Mouse (Mus musculus) midbrain, embryonic 11.5 days (tissue): ENCODE results near the gene Cdc7. TPM values are rescaled to one million over a fixed set of nuclear protein-coding genes. Genes with fewer than 3 reads are reported as not detected.
A peak's percentile ranks its signal among the peaks of the same experiment; 100 is the strongest.
"Not testable (repeated sequence)": the region's sequence is repeated elsewhere in the genome, so short reads cannot be mapped to it uniquely, and the experiment has no call there.

Source experiments
- ATAC-seq: fragments of 200-750 bp; cut with Nextera tagmentation; 2 replicates; pipeline ENCODE4 v1.8.0; 2017; ENCODE audit warnings: moderate TSS enrichment, moderate library complexity; ENCODE audit not compliant: low FRiP score
- DNase-seq: peaks from one replicate; pipeline ENCODE4 v3.0.0; 2015; ENCODE audit warnings: low spot score; ENCODE audit errors: missing footprints
- H3K27ac ChIP-seq: fragments of 300-500 bp; sonication (generic); 2 replicates; pipeline ENCODE4 v1.5.1; 2014; ENCODE audit warnings: low read depth, low read length
- H3K27me3 ChIP-seq: fragments of 300-500 bp; sonication (generic); 2 replicates; pipeline ENCODE4 v1.6.1; 2014; ENCODE audit warnings: mild to moderate bottlenecking, low read length, moderate library complexity, mixed read lengths; ENCODE audit not compliant: control insufficient read depth, insufficient read depth
- H3K36me3 ChIP-seq: fragments of 300-500 bp; sonication (generic); 2 replicates; pipeline ENCODE4 v1.6.1; 2014; ENCODE audit warnings: mild to moderate bottlenecking, low read length, moderate library complexity, mixed read lengths; ENCODE audit not compliant: control insufficient read depth, insufficient read depth
- H3K4me1 ChIP-seq: fragments of 300-500 bp; sonication (generic); 2 replicates; pipeline ENCODE4 v1.6.1; 2014; ENCODE audit warnings: low read length; ENCODE audit not compliant: control insufficient read depth, insufficient read depth
- H3K4me2 ChIP-seq: fragments of 300-500 bp; sonication (generic); 2 replicates; pipeline ENCODE4 v1.6.1; 2014; ENCODE audit warnings: mild to moderate bottlenecking, moderate library complexity
- H3K4me3 ChIP-seq: fragments of 300-500 bp; sonication (generic); 2 replicates; pipeline ENCODE4 v1.5.1; 2014; ENCODE audit warnings: low read depth, low read length
- H3K9ac ChIP-seq: fragments of 300-500 bp; sonication (generic); 2 replicates; pipeline ENCODE4 v1.6.1; 2014; ENCODE audit warnings: low read length
- H3K9me3 ChIP-seq: fragments of 300-500 bp; sonication (generic); 2 replicates; pipeline ENCODE4 v1.6.1; 2016; ENCODE audit warnings: low read length; ENCODE audit not compliant: control insufficient read depth
- WGBS: fragments of 180-500 bp; shearing (Covaris S2); extraction: QIAGEN DNeasy Blood & Tissue Kit; methylation state at CpG from one replicate; pipeline ENCODE4 v1.1.7; 2014; 5-methylcytosine and 5-hydroxymethylcytosine counted together
- polyA plus RNA-seq: library from polyadenylated mRNA; unstranded; fragments of >200 nt; fragmentation: Nextera tagmentation; extraction: Ambion mirVana; gene quantifications from 2 replicates; pipeline ENCODE4 v1.2.1, GENCODE M21; 2014

The Cdc7 gene
- polyA plus RNA-seq, 1 experiment from 2014 or later = 61.6 TPM

DNA sequence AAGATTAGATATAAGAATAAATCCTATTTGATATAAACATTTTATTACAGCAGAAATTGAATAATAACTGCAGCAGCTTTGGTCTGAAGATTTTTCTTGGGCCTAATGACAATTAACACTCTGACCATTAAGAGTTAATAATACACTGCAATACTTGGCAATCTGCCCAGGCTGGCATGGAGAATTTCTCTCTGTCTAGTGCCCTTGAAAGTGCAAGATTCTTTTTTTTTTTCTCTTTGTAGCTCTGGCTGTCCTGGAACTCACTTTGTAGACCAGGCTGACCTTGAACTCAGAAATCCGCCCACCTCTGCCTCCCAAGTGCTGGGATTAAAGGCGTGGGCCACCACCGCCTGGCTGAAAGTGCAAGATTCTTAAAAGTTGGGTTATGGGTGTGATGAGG, 5.1 kb upstream of the Cdc7 start:
- Histone ChIP-seq H3K9me3 (peaks cover under 1% of the 10 kb centered on the region; the same call in 1 of the 2 replicates), H3K4me3 (no peak overlapping the region), H3K4me2 (no peak overlapping the region), H3K4me1 (peaks cover 2% of the 10 kb centered on the region; the same call in 1 of the 2 replicates), H3K9ac (no peak overlapping the region), H3K27me3 (no peaks in the 10 kb centered on the region), H3K27ac (no peak overlapping the region), H3K36me3 (no peaks in the 10 kb centered on the region)
- WGBS = 82% methylated on average over 3 of the region's 3 CpGs
- ATAC-seq (no peak), DNase-seq (no peak)

DNA sequence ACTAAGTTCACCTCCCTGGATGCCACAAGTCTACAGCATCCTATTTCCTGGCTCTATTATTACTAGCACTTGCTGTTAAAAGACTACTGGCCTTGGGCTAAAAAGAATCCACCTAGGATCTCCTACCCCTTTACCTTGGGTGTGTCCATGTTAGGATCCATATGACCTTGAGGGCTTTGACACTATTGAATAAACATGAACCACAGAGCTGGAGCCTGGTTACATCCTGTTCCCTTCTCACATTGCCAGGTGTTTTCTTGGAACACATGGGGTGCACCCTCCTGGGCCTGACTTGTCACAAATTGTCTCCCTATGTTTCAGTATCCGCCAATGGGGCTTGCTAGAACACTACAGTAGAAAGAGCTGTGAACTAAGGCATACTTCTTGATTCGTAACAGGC, 3.7 kb upstream of the Cdc7 start:
- no peak overlapping the region for H3K27ac ChIP-seq
- H3K4me1 ChIP-seq = peaks cover 2% of the 10 kb centered on the region; the same call in 1 of the 2 replicates
- H3K4me2 ChIP-seq = no peak overlapping the region
- no peaks in the 10 kb centered on the region for H3K9me3 ChIP-seq
- no peak for ATAC-seq
- DNase-seq = no peak
- WGBS = 78% methylated on average over 2 of the region's 2 CpGs
- no peak overlapping the region for H3K9ac ChIP-seq
- H3K36me3 ChIP-seq = no peaks in the 10 kb centered on the region
- H3K4me3 ChIP-seq = no peak overlapping the region
- H3K27me3 ChIP-seq = no peaks in the 10 kb centered on the region

DNA sequence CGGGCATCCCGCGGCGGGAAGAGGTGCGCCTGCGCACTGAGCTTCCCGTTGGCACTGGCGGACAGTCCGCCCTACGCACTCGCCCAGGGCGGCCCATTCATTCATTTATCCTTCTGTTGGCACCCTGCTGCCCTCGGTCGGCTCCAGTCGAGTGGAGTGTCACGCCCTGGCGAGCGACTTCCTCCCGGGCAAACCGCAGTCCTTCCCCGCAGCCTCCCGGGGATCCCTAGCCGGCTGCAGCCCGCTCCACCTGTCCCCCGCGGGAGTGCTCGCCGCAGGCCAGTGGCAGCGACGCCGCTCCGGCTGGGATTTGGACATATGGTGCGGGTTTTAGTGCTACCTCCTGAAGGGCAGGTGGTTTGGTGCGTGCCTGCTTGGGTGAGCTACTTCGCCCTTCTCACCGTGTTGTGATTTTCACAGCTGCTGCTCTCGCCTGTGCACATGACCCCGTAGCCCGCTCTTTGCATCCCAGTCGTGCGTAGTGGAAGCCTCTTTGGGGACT, 442 bp downstream of the Cdc7 start:
- no peak for DNase-seq
- H3K4me1 ChIP-seq = peaks cover 2% of the 10 kb centered on the region; the same call in 1 of the 2 replicates
- WGBS = under 1% methylated on average over 41 of the region's 41 CpGs
- ATAC-seq = peak; percentile 92
- peak overlapping the region; percentile 89 for H3K4me3 ChIP-seq
- peak overlapping the region; percentile 67 for H3K4me2 ChIP-seq
- H3K9me3 ChIP-seq = no peaks in the 10 kb centered on the region
- H3K36me3 ChIP-seq = peaks cover 2% of the 10 kb centered on the region; the same call in 1 of the 2 replicates
- H3K27ac ChIP-seq = peak overlapping the region; percentile 78
- peak overlapping the region; percentile 93 for H3K9ac ChIP-seq
- H3K27me3 ChIP-seq = no peaks in the 10 kb centered on the region

DNA sequence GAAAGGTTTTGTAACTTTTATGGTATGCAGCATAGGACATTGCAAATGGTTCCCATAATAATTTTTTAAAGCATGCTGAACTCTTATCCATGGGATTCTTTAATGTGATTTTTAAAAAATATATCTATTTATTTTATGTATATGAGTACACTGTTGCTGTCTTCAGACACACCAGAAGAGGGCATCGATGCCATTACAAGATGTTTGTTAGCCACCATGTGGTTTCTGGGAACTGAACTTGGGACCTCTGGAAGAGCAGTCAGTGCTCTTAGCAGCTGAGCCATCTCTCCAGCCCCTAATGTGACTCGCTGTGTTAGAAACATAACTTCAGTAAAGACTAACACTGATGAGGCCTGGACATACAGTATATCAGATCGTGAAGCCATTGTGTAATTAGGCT, 2.3 kb downstream of the Cdc7 start:
- no peak overlapping the region for H3K4me3 ChIP-seq
- no peak for DNase-seq
- no peaks in the 10 kb centered on the region for H3K9me3 ChIP-seq
- peaks cover 2% of the 10 kb centered on the region; the same call in 1 of the 2 replicates for H3K4me1 ChIP-seq
- H3K27ac ChIP-seq = no peak overlapping the region
- H3K27me3 ChIP-seq = no peaks in the 10 kb centered on the region
- peaks cover 2% of the 10 kb centered on the region for H3K36me3 ChIP-seq
- no peak for ATAC-seq
- 93% methylated on average over 3 of the region's 3 CpGs for WGBS
- no peak overlapping the region for H3K4me2 ChIP-seq
- no peak overlapping the region for H3K9ac ChIP-seq

DNA sequence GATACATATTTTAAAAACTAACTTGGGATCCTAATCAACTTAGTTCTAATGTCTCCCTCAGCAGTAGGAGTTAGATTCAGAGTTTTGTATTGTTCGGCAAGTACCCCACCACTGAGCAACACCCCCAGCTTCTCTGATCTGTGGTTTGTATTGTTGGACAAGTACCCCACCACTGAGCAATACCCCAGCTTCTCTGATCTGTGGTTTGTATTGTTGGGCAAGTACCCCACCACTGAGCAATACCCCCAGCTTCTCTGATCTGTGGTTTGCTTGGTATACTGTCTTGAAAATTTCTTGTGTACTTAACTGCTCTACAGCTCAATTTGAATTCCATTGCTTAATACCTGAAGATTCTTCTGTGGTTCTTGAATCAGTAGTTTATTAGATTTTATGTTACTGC, 3.5 kb downstream of the Cdc7 start:
- DNase-seq (no peak), ATAC-seq (no peak)
- Histone ChIP-seq H3K27ac (no peak overlapping the region), H3K27me3 (no peaks in the 10 kb centered on the region), H3K4me3 (no peak overlapping the region), H3K4me1 (peaks cover 2% of the 10 kb centered on the region; the same call in 1 of the 2 replicates), H3K4me2 (no peak overlapping the region), H3K9ac (no peak overlapping the region), H3K9me3 (no peaks in the 10 kb centered on the region), H3K36me3 (peaks cover 2% of the 10 kb centered on the region)
- 97% methylated on average over 1 of the region's 1 CpGs for WGBS

DNA sequence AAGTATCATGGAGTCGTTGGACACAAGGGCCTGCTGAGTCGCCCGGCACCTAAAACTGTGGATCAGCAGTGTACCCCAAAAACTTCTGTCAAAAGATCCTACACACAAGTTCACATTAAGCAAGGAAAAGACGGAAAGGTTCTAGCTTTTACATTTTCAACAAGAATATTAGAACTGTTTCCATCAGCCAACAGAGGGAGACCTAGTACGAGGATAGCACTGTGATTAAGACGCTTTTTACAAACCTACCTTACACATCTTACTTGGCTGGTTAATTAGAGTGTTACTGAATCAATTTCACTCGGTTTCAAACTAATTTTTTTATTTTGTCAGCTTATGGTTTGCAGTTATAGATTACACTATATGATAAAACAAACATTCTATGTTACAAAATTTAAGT, 9.8 kb downstream of the Cdc7 start:
- Histone ChIP-seq H3K4me2 (no peak overlapping the region), H3K9me3 (no peaks in the 10 kb centered on the region), H3K27me3 (no peaks in the 10 kb centered on the region), H3K4me3 (no peak overlapping the region), H3K36me3 (peaks cover 24% of the 10 kb centered on the region), H3K4me1 (no peaks in the 10 kb centered on the region), H3K27ac (no peak overlapping the region), H3K9ac (no peak overlapping the region)
- DNase-seq (no peak), ATAC-seq (no peak)
- 90% methylated on average over 7 of the region's 7 CpGs for WGBS

DNA sequence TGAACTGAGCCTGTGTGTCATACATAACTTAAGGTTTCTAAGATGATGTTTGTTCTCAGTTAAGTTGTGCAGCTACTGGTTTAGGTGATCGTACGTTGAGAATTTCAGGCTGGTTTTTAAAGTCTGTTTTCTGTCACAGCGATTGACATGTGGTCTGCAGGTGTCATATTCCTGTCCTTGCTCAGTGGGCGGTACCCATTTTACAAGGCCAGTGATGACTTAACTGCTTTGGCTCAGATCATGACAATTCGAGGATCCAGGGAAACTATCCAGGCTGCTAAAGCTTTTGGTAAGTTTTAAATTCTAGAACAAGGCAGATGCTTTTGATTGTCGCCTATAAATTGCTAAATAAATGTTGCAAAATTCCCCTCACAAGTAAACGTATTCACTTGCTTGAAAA, 15.0 kb downstream of the Cdc7 start:
- Histone ChIP-seq H3K9me3 (no peaks in the 10 kb centered on the region), H3K4me3 (no peak overlapping the region), H3K36me3 (peaks cover 18% of the 10 kb centered on the region), H3K4me1 (no peaks in the 10 kb centered on the region), H3K27me3 (no peaks in the 10 kb centered on the region), H3K9ac (no peak overlapping the region), H3K27ac (no peak overlapping the region), H3K4me2 (no peak overlapping the region)
- 93% methylated on average over 7 of the region's 7 CpGs for WGBS
- DNase-seq (no peak), ATAC-seq (no peak)

DNA sequence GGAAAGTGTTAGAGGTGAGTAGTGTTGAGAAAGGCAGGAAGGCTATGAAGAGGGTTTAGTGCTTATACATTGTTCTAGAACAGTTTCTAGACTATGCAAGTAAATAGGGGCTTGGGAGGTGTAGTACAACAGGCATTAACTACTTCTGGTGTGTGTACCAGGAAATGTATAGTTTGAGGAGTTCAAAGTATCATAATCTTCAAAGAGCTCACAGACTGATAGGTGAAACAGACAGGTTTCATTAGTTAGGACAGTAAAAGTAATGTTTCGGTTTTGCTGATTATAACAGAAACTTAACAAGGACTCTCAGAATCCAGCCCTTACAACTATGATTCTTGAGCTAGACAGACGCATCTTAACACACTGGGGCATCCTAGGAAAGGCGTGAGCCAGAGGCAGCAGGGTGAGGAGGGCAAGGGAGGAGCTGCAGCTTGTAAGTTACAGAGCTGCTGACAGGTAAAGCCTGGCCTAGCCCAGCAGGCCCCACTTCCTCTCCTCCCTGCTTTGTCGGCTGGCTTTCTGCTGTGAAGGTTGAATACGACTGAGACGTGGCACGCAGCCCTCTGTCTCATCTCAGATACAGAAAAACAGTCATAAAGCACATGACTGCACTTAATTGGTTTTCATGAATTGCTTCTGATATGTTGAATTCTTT, 18.3 kb downstream of the Cdc7 start:
- H3K27ac ChIP-seq = no peak overlapping the region
- no peaks in the 10 kb centered on the region for H3K9me3 ChIP-seq
- no peak overlapping the region for H3K4me3 ChIP-seq
- H3K27me3 ChIP-seq = no peaks in the 10 kb centered on the region
- no peak for ATAC-seq
- no peaks in the 10 kb centered on the region for H3K4me1 ChIP-seq
- WGBS = 88% methylated on average over 7 of the region's 7 CpGs
- H3K36me3 ChIP-seq = peaks cover 3% of the 10 kb centered on the region; the same call in 1 of the 2 replicates
- no peak for DNase-seq
- no peak overlapping the region for H3K9ac ChIP-seq
- no peak overlapping the region for H3K4me2 ChIP-seq

DNA sequence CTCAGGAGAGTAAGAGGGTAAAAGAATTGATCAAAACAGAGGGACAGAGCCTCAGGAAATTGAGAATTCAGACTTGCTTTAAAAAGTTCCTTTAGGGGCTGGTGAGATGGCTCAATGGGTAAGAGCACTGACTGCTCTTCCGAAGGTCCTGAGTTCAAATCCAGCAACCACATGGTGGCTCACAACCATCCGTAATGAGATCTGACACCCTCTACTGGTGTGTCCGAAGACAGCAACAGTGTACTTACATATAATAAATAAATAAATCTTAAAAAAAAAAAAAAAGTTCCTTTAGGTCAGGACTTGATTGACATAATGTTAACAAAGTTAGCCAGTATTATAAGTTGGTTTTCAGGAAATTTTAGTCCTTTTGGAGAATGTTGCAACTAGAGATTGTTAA, 20.8 kb downstream of the Cdc7 start:
- H3K27ac ChIP-seq, H3K27me3 ChIP-seq, H3K36me3 ChIP-seq, H3K4me3 ChIP-seq, H3K4me1 ChIP-seq, H3K4me2 ChIP-seq, DNase-seq, H3K9me3 ChIP-seq, H3K9ac ChIP-seq, ATAC-seq: not testable (repeated sequence)
- WGBS = 89% methylated on average over 3 of the region's 3 CpGs
